Mouse (Mus musculus) A20 (cell line): Measurements from ENCODE around the gene Zfp36l1.
A peak's percentile ranks its signal among the peaks of the same experiment; 100 is the strongest.

Source experiments
- DNase-seq: peaks from one replicate; pipeline ENCODE4 v3.0.0-alpha.2; 2011; ENCODE audit warnings: low read depth, low spot score

Gene Zfp36l1

GRCm38 (mm10) chr12:80131359-80132249 lies 18.8 kb upstream of the Zfp36l1 start:
- peak; percentile 70 for DNase-seq

- peak; percentile 86 for DNase-seq
Measured at GRCm38 (mm10) chr12:80130558-80131358, 17.9 kb upstream of the Zfp36l1 start.

- DNase-seq = peak; percentile 65
Measured at GRCm38 (mm10) chr12:80129531-80129930, 16.7 kb upstream of the Zfp36l1 start.

GRCm38 (mm10) chr12:80127191-80127762 lies 14.5 kb upstream of the Zfp36l1 start:
- peak; percentile 48 for DNase-seq

- no peak for DNase-seq
Measured at GRCm38 (mm10) chr12:80125316-80125715, 12.5 kb upstream of the Zfp36l1 start.

GRCm38 (mm10) chr12:80124756-80125155 lies 11.9 kb upstream of the Zfp36l1 start:
- no peak for DNase-seq

GRCm38 (mm10) chr12:80124211-80124610 lies 11.4 kb upstream of the Zfp36l1 start:
- no peak for DNase-seq

- no peak for DNase-seq
Measured at GRCm38 (mm10) chr12:80123227-80123803, 10.5 kb upstream of the Zfp36l1 start.

GRCm38 (mm10) chr12:80121438-80121837 lies 8.6 kb upstream of the Zfp36l1 start:
- peak; percentile 49 for DNase-seq

GRCm38 (mm10) chr12:80118588-80118987 lies 5.8 kb upstream of the Zfp36l1 start:
- DNase-seq = no peak

- DNase-seq = peak; percentile 80
Measured at GRCm38 (mm10) chr12:80116206-80117112, 3.6 kb upstream of the Zfp36l1 start.

GRCm38 (mm10) chr12:80115863-80116194 lies 3.0 kb upstream of the Zfp36l1 start:
- DNase-seq = no peak

GRCm38 (mm10) chr12:80115142-80115862 lies 2.5 kb upstream of the Zfp36l1 start:
- peak; percentile 97 for DNase-seq

GRCm38 (mm10) chr12:80114892-80115141 lies 2.0 kb upstream of the Zfp36l1 start:
- DNase-seq = no peak

- peak; percentile 87 for DNase-seq
Measured at GRCm38 (mm10) chr12:80114031-80114891, 1.4 kb upstream of the Zfp36l1 start.

- DNase-seq = no peak
Measured at GRCm38 (mm10) chr12:80113586-80114021, 791 bp upstream of the Zfp36l1 start.

GRCm38 (mm10) chr12:80112071-80112660 lies 647 bp downstream of the Zfp36l1 start:
- DNase-seq = no peak

- peak; percentile 68 for DNase-seq
Measured at GRCm38 (mm10) chr12:80111131-80112070, 1.4 kb downstream of the Zfp36l1 start.
